Mouse (Mus musculus) myocyte (in vitro differentiated cells): ENCODE data around the gene Paqr4.

Source experiments
- MAX ChIP-seq: IDR thresholded peaks from one replicate; pipeline ENCODE4 v1.6.1; 2011; ENCODE audit warnings: low read depth, mild to moderate bottlenecking, control low read depth
- MYOD1 ChIP-seq, 3 experiments: IDR thresholded peaks; one replicate each; pipeline ENCODE4 v1.6.1; 2011; ENCODE audit warnings: control low read depth in 2 of 3, low read depth in 2 of 3, mild to moderate bottlenecking in 2 of 3, moderate library complexity in 1 of 3; ENCODE audit not compliant: insufficient read length in 2 of 3, control insufficient read depth in 1 of 3
- MYOG ChIP-seq, 3 experiments: IDR thresholded peaks; one replicate each; pipeline ENCODE4 v1.6.1; 2011; ENCODE audit warnings: control low read depth in 2 of 3, low read depth in 2 of 3, mild to moderate bottlenecking in 2 of 3; ENCODE audit not compliant: insufficient read length in 2 of 3, control insufficient read depth in 1 of 3, insufficient read depth in 1 of 3
- POLR2A ChIP-seq: IDR thresholded peaks from one replicate; pipeline ENCODE4 v1.6.1; 2011; ENCODE audit warnings: low read depth, mild to moderate bottlenecking, control low read depth, moderate library complexity; ENCODE audit not compliant: insufficient read length
- POLR2AphosphoS2 ChIP-seq: IDR thresholded peaks from one replicate; pipeline ENCODE4 v1.6.1; 2011; ENCODE audit warnings: low read depth, control low read depth; ENCODE audit not compliant: insufficient read length
- REST ChIP-seq: IDR thresholded peaks from one replicate; pipeline ENCODE4 v1.6.1; 2011; ENCODE audit warnings: mild to moderate bottlenecking, control low read depth, moderate library complexity; ENCODE audit not compliant: insufficient read depth, insufficient read length
- SRF ChIP-seq: IDR thresholded peaks from one replicate; pipeline ENCODE4 v1.6.1; 2011; ENCODE audit warnings: low read depth; ENCODE audit not compliant: control insufficient read depth, insufficient read length

GRCm38 (mm10) chr17:23746311-23746710 lies 5.6 kb upstream of the Paqr4 start:
- no peak for TF ChIP-seq REST
- no peak for TF ChIP-seq MAX
- TF ChIP-seq POLR2AphosphoS2, result no peak
- TF ChIP-seq POLR2A, result no peak
- no peak for TF ChIP-seq SRF
- no peak for TF ChIP-seq MYOG (IDR thresholded peaks at IDR 0.05; ENCODE audit: control insufficient read depth in 1 of 3, insufficient read depth in 1 of 3, insufficient read length in 2 of 3, low read depth in 2 of 3)
- TF ChIP-seq MYOD1 (IDR thresholded peaks at IDR 0.05; ENCODE audit: control insufficient read depth in 1 of 3, insufficient read length in 2 of 3, low read depth in 2 of 3), result no peak
